Mouse (Mus musculus): ENCODE data around the gene Papolb. TPM values are rescaled to one million over a fixed set of nuclear protein-coding genes. Genes with fewer than 3 reads are reported as not detected.
A peak's percentile ranks its signal among the peaks of the same experiment; 100 is the strongest.

Papolb gene
- polyA plus RNA-seq, 1 experiment from 2014 or later, result 0.05 TPM

- H3K27me3 ChIP-seq (ENCODE audit: control insufficient read depth, insufficient read depth, low read length), result peaks cover 2% of the 10 kb centered on the region
- H3K4me1 ChIP-seq (ENCODE audit: control insufficient read depth, insufficient read depth, low read length), result peaks cover 6% of the 10 kb centered on the region
- 44% methylated on average over 8 of the region's 8 CpGs for WGBS
- H3K9me3 ChIP-seq (replicated peaks; ENCODE audit: control insufficient read depth, low read length), result no peaks in the 10 kb centered on the region; the same call in 1 of the 2 replicates
- H3K4me2 ChIP-seq (ENCODE audit: low read depth, low read length), result peak overlapping the region; percentile 10; the same call in 1 of the 2 replicates
- no peak overlapping the region for H3K9ac ChIP-seq (ENCODE audit: low read length)
- no peaks in the 10 kb centered on the region for H3K36me3 ChIP-seq (ENCODE audit: control insufficient read depth, insufficient read depth)
- no peak overlapping the region for H3K4me3 ChIP-seq (ENCODE audit: low read length)
- ATAC-seq (replicated peaks; ENCODE audit: extremely low read depth, insufficient read depth, low FRiP score), result 0 out of 2 replicates have a peak, but pooled peaks have one; percentile 14
- peak overlapping the region; percentile 13; the same call in 1 of the 2 replicates for H3K27ac ChIP-seq (ENCODE audit: low read length)
These were observed 5.0 kb downstream of the Papolb start for GRCm38 (mm10) chr5:142524711-142525464.

DNA sequence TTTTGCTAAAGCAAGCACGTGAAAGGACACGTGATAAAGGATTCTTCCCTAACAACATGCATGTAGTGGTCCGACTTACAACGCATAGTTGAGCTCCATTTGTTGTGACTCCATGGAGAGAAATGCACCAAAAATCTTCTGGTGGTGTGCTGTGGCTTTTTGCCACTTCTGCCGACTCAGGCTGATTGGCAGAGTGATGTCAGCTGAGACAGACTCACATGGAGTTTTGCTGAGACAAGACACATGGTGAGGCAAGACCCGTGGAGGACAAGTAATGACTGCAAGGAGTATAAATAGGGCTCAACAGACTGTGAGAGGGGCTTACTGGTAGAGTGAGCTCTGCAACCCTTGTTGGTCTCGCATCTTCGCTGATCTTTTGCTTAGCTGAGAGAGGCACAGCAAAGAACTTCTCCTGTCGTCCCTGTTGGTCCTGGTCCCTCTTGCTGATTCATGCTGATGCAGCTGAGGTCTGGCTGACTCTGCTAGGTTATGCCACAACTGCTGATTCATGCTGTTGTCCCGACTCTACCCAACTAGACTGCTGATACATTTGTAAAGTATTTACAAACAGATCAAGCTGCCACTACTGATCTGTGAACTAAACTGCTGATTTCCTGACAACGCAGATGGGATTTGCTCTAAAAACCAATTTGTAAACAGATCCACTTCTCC is 8.5 kb downstream of the Papolb start:
- 80% methylated on average over 11 of the region's 11 CpGs for WGBS
- no peaks in the 10 kb centered on the region for H3K27me3 ChIP-seq (ENCODE audit: control insufficient read depth, insufficient read depth, low read length)
- H3K4me1 ChIP-seq (ENCODE audit: control insufficient read depth, insufficient read depth, low read length), result peaks cover 9% of the 10 kb centered on the region
- H3K27ac ChIP-seq (ENCODE audit: low read length), result no peak overlapping the region
- no peak for ATAC-seq (replicated peaks; ENCODE audit: extremely low read depth, insufficient read depth, low FRiP score)
- no peaks in the 10 kb centered on the region for H3K36me3 ChIP-seq (ENCODE audit: control insufficient read depth, insufficient read depth)
- H3K4me2 ChIP-seq (ENCODE audit: low read depth, low read length), result no peak overlapping the region
- H3K9ac ChIP-seq (ENCODE audit: low read length), result no peak overlapping the region
- H3K4me3 ChIP-seq (ENCODE audit: low read length), result no peak overlapping the region
- no peaks in the 10 kb centered on the region; the same call in 1 of the 2 replicates for H3K9me3 ChIP-seq (replicated peaks; ENCODE audit: control insufficient read depth, low read length)

GRCm38 (mm10) chr5:142520360-142520759 is 9.5 kb downstream of the Papolb start:
- H3K4me1 ChIP-seq (ENCODE audit: control insufficient read depth, insufficient read depth, low read length), result peaks cover 7% of the 10 kb centered on the region
- ATAC-seq (replicated peaks; ENCODE audit: extremely low read depth, insufficient read depth, low FRiP score), result no peak
- no peaks in the 10 kb centered on the region; the same call in 1 of the 2 replicates for H3K9me3 ChIP-seq (replicated peaks; ENCODE audit: control insufficient read depth, low read length)
- H3K4me2 ChIP-seq (ENCODE audit: low read depth, low read length), result no peak overlapping the region
- H3K27me3 ChIP-seq (ENCODE audit: control insufficient read depth, insufficient read depth, low read length), result no peaks in the 10 kb centered on the region
- no peak overlapping the region for H3K9ac ChIP-seq (ENCODE audit: low read length)
- H3K27ac ChIP-seq (ENCODE audit: low read length), result no peak overlapping the region
- no peak overlapping the region for H3K4me3 ChIP-seq (ENCODE audit: low read length)
- no peaks in the 10 kb centered on the region for H3K36me3 ChIP-seq (ENCODE audit: control insufficient read depth, insufficient read depth)
- WGBS, result 75% methylated on average over 4 of the region's 4 CpGs

DNA sequence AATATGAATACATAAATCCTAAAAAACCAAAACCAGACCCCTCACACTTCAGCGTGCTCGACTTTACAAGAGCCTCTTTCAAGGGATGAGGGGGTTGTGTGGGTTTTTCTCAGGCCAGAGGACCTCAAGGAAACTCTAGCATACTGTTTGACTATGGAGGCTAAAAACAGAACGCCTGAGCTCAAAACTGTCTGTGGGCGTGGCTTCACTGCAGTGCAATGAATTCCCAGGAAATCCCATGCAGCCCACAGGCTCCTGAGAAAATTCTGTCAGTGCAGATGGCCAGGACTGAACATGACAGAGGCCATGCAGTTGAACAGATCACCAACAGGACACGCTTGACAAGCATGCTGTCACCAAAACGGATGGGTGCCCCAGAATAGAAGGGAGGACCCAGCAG is 10.9 kb downstream of the Papolb start:
- ATAC-seq (replicated peaks; ENCODE audit: extremely low read depth, insufficient read depth, low FRiP score), result no peak
- H3K27ac ChIP-seq (ENCODE audit: low read length), result no peak overlapping the region
- WGBS, result 34% methylated on average over 6 of the region's 6 CpGs
- no peak overlapping the region for H3K9ac ChIP-seq (ENCODE audit: low read length)
- no peaks in the 10 kb centered on the region for H3K36me3 ChIP-seq (ENCODE audit: control insufficient read depth, insufficient read depth)
- H3K4me1 ChIP-seq (ENCODE audit: control insufficient read depth, insufficient read depth, low read length), result 0 out of 2 replicates have a peak, but pooled peaks cover 3% of the 10 kb centered on the region
- no peaks in the 10 kb centered on the region; the same call in 1 of the 2 replicates for H3K9me3 ChIP-seq (replicated peaks; ENCODE audit: control insufficient read depth, low read length)
- H3K27me3 ChIP-seq (ENCODE audit: control insufficient read depth, insufficient read depth, low read length), result no peaks in the 10 kb centered on the region
- no peak overlapping the region for H3K4me2 ChIP-seq (ENCODE audit: low read depth, low read length)
- no peak overlapping the region for H3K4me3 ChIP-seq (ENCODE audit: low read length)

- H3K36me3 ChIP-seq (ENCODE audit: control insufficient read depth, insufficient read depth), result no peaks in the 10 kb centered on the region
- no peaks in the 10 kb centered on the region for H3K27me3 ChIP-seq (ENCODE audit: control insufficient read depth, insufficient read depth, low read length)
- no peak for ATAC-seq (replicated peaks; ENCODE audit: extremely low read depth, insufficient read depth, low FRiP score)
- H3K4me2 ChIP-seq (ENCODE audit: low read depth, low read length), result no peak overlapping the region
- H3K9ac ChIP-seq (ENCODE audit: low read length), result no peak overlapping the region
- no peaks in the 10 kb centered on the region for H3K9me3 ChIP-seq (replicated peaks; ENCODE audit: control insufficient read depth, low read length)
- WGBS, result 65% methylated on average over 4 of the region's 4 CpGs
- no peak overlapping the region for H3K27ac ChIP-seq (ENCODE audit: low read length)
- peaks cover 13% of the 10 kb centered on the region for H3K4me1 ChIP-seq (ENCODE audit: control insufficient read depth, insufficient read depth, low read length)
- no peak overlapping the region for H3K4me3 ChIP-seq (ENCODE audit: low read length)
These were observed 17.8 kb downstream of the Papolb start for GRCm38 (mm10) chr5:142512112-142512511.

DNA sequence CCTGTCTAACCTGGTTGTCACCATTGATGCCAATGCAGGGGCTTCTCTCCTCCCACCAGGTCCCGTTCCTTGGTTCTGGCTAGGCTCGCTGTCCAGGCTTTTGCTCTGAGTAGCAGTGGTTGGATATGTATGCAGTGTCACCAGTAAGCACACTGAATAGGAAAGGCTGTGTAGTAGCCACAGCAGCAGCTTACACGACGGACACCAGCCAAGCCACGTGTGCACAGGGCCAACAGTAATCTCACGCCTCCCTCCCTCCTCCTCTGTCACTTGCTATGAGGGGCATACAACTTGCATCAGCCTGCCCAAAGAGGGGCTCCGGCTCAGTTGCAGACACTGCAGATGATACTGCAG is 19.8 kb downstream of the Papolb start:
- no peak for ATAC-seq (replicated peaks; ENCODE audit: extremely low read depth, insufficient read depth, low FRiP score)
- H3K4me2 ChIP-seq (ENCODE audit: low read depth, low read length), result no peak overlapping the region

DNA sequence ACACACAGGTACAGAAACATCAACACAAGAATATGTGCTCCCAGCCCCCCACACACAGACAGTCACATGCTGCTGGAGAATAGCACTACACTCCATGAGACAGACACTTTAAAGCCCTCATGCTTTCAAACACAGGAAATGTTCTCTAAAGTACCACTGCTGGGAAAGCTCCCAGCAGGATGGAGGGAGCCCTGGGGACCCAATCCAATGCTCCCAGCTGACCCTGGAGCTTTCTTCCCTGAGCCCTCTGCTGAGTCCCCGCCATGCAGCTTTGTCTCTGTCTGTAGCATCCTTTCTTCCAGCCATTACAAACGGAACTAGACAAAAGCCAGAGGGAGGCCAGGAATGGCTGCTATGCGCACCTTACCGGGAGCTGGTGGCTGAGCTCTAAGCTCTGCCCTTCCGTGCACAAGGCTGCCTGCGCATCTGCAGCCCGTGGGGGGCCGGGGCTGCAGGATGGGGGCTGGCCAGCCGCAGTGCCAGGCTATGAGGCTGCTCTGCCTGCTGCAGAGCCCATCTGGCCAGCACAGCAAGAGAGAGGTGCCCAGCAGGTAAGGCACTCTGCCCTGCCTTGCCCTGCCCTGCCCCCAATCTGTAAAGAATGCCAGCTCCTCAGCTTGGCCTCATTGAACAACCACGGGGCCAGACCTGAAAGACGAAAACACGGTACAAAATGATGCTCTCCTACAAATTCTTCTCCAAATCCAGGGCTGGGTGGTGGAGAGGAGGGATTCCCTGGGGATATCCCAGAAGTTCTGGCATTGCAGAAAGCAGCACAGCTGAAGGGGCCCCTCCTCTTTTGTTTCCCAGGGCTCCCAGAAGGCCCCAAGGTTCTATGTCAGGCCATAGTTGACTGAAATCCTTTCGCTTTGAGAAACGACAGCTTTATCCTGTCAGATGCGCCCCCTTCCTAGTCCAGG is 20.5 kb downstream of the Papolb start:
- Histone ChIP-seq H3K9ac (ENCODE audit: low read length) (peak overlapping the region; percentile 50; the same call in 1 of the 2 replicates), H3K4me1 (ENCODE audit: control insufficient read depth, insufficient read depth, low read length) (peaks cover 13% of the 10 kb centered on the region), H3K4me3 (ENCODE audit: low read length) (no peak overlapping the region), H3K27me3 (ENCODE audit: control insufficient read depth, insufficient read depth, low read length) (no peaks in the 10 kb centered on the region), H3K36me3 (ENCODE audit: control insufficient read depth, insufficient read depth) (no peaks in the 10 kb centered on the region), H3K4me2 (ENCODE audit: low read depth, low read length) (no peak overlapping the region), H3K9me3 (replicated peaks; ENCODE audit: control insufficient read depth, low read length) (no peaks in the 10 kb centered on the region), H3K27ac (ENCODE audit: low read length) (no peak overlapping the region)
- no peak for ATAC-seq (replicated peaks; ENCODE audit: extremely low read depth, insufficient read depth, low FRiP score)
- WGBS, result 24% methylated on average over 15 of the region's 15 CpGs

More for the DNA sequence above, 19.8 kb downstream of the Papolb start:
- no peak overlapping the region for H3K9ac ChIP-seq (ENCODE audit: low read length)
- no peaks in the 10 kb centered on the region for H3K36me3 ChIP-seq (ENCODE audit: control insufficient read depth, insufficient read depth)
- 59% methylated on average over 7 of the region's 7 CpGs for WGBS
- peaks cover 13% of the 10 kb centered on the region for H3K4me1 ChIP-seq (ENCODE audit: control insufficient read depth, insufficient read depth, low read length)
- H3K27ac ChIP-seq (ENCODE audit: low read length), result no peak overlapping the region
- H3K27me3 ChIP-seq (ENCODE audit: control insufficient read depth, insufficient read depth, low read length), result no peaks in the 10 kb centered on the region
- H3K9me3 ChIP-seq (replicated peaks; ENCODE audit: control insufficient read depth, low read length), result no peaks in the 10 kb centered on the region
- H3K4me3 ChIP-seq (ENCODE audit: low read length), result no peak overlapping the region

- 74% methylated on average over 3 of the region's 3 CpGs for WGBS
- no peak for ATAC-seq (replicated peaks; ENCODE audit: extremely low read depth, insufficient read depth, low FRiP score)
These were observed 24.0 kb downstream of the Papolb start for GRCm38 (mm10) chr5:142505695-142506423.

More at GRCm38 (mm10) chr5:142505695-142506423, 24.0 kb downstream of the Papolb start:
- Histone ChIP-seq H3K4me1 (ENCODE audit: control insufficient read depth, insufficient read depth, low read length) (peaks cover 15% of the 10 kb centered on the region), H3K27ac (ENCODE audit: low read length) (no peak overlapping the region), H3K9ac (ENCODE audit: low read length) (no peak overlapping the region), H3K27me3 (ENCODE audit: control insufficient read depth, insufficient read depth, low read length) (no peaks in the 10 kb centered on the region), H3K4me3 (ENCODE audit: low read length) (no peak overlapping the region), H3K9me3 (replicated peaks; ENCODE audit: control insufficient read depth, low read length) (no peaks in the 10 kb centered on the region), H3K4me2 (ENCODE audit: low read depth, low read length) (no peak overlapping the region), H3K36me3 (ENCODE audit: control insufficient read depth, insufficient read depth) (no peaks in the 10 kb centered on the region)

All from heart, embryonic 16.5 days (tissue).